Mouse (Mus musculus): ENCODE measurements around the gene Bola1.

DNA sequence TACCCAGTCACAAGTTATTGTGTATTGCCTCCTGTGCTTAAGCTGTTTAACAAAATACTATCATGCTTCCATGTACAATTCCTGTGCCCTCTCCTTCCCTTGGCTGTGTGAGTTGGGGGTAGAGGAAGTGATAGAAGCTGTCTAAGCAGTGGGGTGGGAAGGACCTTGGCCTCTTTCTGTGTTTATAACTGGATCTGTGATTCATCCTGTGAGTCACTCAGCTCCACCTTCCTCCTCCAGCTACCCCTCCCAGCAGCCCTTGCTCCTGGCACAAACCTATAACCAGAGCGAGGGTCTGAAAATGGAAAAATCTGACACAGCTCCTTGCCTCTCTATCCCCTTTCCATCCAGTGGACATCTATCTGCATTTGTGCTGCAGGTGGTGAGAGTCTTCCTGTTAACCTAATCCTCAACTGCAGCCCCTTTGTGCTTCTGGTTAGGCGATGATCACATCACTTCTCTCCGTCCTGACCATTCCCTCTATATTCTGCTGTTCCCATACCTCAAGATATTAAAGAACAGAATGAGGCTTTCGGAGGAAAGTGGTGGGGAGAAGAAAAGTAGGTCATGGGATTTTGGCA, 59.2 kb downstream of the Bola1 start:
- no peak for TF ChIP-seq GATA1 (IDR thresholded peaks at IDR 0.05; ENCODE audit: borderline replicate concordance, low read length)
- no peak for TF ChIP-seq FLI1 (IDR thresholded peaks at IDR 0.05; ENCODE audit: low read length)
